Mouse (Mus musculus) spleen, postnatal 36 days (tissue): Measurements from ENCODE around the gene Rapgefl1.

Experiments
- DNase-seq, 2 experiments: peaks; one replicate each; pipeline ENCODE4 v3.0.0; 2022; ENCODE audit warnings: low spot score in 2 of 2, mixed read lengths in 1 of 2

Rapgefl1 gene

DNA sequence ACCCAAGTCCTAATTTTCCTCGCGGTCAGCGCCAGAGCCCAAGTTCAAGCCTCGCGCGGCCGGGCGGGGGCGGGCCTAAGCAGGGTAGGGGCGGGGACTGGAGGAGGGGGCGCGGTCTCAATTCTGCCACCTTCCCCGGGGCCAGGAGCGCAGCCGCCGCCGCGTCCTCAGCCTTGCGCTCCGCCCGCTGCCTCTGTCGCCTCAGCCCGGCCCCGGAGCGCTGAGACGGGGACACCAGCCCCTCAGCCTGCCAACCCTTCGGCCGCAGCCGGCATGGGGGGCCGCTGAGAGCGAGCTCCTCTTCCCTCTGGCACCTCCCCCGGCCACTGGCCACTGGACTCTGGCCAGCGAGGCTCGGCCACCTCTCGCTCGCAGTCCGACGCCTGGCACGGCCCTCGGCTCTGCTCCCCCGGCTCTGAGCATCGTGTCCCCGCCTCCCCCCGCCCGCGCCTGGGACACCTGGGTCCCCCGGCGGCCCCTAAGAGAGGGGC is at the start of gene Rapgefl1:
TSS of gene Rapgefl1 (plus strand) at position 135 of the 491 bp plus-strand sequence.
- peak; percentile 72 to 76 for DNase-seq

DNA sequence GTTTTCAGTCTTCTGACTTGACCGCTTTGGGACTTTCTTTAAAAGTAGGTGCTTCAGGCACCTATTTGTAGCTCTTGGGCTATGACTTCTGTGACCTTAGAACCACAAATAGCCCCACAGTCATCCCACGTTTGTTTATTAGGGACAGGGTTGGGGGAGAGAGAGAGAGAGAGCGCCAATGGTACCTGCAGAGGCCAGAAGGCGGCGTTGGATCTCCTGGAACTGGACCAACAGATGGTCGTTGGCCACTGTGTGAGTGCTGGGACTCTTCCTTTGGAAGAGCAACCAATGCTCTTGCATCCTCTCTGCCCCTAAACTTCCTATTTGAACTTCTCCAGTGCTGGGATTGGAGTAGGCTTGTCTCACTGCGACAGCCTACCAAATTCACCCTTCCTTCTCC is 49.4 kb upstream of the Rapgefl1 start:
- no peak for DNase-seq

DNA sequence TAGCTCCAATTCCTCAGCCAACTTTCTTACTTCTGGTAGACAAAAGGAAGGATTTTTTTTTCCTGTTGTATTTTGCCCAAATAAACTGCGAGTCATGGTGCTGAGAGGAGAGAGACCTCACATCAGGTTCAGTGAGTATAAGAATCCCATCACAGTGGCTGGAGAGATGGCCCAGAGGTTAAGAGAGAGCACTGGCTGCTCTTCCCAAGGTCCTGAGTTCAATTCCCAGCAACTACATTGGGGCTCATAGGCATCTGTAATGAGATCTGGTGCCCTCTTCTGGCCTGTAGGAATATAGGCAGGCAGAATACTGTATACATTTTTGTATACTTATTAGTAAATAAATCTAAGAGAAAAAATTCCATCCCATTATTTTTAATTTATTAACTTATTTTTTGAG is 48.9 kb upstream of the Rapgefl1 start:
- no peak for DNase-seq

DNA sequence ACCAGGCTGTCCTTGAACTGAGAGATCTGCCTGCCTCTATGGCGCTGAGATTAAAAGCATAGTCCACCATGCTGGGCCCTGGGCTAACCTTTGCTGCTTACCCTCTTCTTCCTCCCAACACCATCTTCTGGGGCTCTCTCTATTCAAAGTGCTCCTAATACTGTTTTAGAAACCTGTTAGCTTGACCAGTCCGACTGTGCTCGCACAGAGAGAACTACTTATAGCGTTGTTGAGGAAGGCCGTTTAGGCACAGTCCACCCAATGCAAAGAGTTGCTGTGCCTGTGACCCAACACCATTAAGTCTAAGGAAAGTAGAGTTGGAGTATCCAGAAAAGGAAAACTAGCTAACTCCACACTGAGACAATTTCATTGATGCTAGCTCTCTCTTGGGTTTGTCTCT is 48.4 kb upstream of the Rapgefl1 start:
- DNase-seq: no peak

DNA sequence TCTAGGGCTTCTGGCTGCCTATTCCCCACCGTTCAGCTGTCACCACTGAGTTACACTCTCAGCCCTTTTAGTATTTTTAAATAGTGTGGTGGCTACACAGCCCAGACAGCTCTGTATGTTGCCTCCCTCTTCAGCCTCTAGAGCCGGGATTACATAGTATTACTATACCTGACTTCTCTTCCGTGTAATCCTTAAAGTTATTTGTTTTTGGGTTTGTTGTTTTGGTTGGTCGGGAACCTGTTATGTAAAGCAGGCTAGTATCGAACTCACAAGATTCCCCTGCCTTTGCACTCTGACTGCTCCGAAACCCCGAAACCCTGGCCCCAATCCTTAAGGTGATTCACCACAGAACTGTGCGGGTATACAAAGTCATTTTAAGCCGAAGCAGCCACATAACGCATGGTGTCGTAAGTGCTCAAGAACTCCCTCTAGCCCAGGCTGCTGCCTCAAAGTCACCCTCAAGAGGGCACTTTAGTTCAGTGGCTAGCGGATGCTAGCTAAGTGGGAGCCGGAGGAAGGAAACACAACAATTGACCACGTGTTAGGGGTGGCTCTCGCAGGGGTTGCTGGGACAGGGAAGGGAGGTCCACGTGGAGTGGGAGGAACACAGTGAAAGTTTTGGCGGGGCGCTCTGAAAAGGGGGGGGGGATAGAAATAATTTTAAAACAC is 47.9 kb upstream of the Rapgefl1 start:
- DNase-seq: peak; percentile 93 to 94

DNA sequence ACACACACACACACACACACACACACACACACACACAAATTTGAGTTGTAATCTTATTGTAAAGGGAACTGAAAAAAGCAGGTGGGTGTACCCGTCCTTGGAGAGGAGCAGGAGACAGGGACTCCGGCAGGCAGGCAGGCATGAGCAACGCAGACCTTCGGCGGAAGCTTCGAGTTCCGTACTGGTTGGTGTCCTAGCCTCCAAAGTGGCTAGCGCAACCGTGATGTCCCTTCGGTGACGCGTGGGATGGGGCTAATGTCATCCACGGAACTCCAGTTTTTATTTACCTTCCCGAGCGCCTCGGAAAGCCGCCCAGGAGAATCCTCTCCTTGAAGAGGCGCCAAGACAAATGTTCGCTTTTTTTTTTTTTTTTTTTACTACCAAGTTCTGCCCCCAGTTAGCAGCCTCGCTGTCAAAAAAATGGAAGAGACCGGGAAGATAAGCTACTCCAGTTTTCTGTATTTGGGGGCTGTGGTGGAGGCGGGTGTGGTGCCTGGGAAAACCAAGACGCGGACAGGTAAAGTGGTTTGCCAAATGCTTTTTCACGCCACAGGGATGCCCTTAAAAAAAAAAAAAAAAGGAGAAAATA is 47.3 kb upstream of the Rapgefl1 start:
- DNase-seq: no peak

DNA sequence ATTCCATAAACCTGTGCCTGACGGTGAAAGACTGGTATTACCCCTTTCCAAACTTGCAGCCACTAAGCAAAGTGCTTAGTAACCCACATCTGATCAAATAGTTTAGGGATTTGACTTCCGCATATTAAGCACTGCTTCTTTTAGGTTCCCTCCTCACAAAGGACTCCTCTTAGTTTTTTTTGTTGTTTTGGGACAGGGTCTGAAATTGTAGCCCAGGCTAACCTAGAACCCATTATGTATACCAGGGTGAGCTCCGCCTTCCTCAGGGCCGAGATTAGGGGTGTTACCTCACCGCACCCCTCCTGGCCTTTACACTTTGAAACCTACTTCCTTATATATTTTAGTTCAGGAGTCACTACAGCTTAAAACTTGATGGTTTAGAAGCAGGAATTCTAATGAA is 46.8 kb upstream of the Rapgefl1 start:
- no peak for DNase-seq

DNA sequence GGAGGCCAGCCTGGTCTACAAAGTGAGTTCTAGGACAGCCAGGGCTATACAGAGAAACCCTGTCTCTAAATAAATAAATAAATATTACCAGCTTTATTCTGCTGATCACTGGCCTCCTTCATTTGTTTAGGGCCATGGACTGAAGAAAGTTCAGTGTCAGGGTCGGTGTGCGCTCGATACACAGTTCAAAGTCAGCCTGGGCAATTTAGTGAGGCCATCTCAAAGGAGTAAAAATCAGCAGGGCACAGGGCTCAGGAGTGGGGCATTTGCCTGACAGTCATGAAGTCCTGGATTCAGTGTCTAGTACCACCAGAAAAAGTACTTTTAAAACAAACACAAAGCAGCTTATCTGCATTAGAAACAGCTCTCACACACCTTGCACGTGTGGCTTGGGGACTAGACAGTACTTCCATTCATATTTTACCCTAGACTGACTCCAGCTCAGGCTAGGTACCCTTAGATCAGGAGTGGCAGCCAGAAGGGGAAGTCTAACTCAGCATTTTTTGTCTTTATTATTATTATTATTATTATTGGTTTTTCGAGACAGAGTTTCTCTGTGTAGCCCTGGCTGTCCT is 45.9 kb upstream of the Rapgefl1 start:
- no peak for DNase-seq

DNA sequence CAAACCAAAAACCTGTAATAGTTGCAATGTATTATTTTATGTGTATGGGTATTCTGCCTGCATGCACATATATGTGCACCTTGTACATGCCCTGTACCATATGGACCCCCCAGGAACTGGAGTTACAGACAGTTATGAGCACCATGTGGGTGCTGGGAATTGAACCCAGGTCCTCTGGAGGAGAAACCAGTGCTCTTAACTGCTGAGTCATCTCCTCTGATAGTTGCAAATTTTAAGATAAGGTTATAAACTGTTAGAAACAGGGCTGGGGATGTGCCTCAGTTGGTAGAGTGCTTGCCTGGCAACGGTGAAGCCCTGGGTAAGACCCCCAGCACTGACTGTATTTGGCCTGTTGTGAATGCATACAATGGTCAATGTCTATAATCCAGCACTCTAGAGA is 45.1 kb upstream of the Rapgefl1 start:
- DNase-seq: no peak

DNA sequence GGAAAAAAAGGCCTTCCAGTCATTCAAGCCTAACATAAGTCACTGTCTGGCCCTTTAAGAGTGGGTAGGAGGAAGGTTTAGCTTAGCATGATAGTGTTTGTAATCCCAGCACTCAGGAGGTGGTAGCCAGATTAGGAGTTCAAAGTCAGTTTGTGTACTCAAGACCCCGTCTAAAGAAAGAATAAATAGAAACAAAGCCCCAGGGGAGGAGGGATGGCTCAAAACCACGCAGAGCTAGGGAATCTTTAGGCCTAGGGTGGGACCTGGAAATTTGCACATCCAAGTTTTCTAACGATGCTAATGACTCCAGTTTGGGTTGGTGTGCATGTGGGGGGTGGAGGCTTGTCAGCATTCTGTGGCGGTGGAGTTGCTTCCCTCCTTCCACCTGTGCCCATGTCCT is 44.5 kb upstream of the Rapgefl1 start:
- no peak for DNase-seq

DNA sequence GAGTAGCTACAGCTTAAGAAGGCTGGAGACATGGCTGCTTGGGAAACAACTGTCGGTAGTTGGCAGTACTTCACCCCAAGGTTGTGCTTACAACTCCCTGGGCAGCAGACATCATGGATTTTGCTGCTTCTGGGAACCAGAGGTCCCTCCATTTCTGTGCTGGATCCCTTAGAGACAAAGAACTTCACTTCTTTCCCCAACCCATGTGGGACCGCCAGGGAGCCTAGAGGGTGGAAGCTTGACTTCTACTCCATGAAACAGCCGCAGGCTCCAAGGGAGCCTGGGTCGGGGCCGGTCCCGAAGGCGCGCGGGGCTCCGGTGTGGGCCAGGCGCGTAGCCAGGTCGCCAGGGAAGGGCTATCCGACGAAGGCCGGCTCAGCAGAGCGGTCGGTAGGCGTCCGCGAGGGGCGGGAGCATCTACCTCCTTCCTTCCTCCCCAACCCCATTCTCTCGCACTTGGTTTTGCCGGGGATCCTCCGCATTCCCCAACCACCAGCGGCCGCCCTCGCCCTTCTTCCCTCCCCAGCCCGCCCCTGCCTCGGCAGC is 42.0 kb upstream of the Rapgefl1 start:
- peak; percentile 75 for DNase-seq

DNA sequence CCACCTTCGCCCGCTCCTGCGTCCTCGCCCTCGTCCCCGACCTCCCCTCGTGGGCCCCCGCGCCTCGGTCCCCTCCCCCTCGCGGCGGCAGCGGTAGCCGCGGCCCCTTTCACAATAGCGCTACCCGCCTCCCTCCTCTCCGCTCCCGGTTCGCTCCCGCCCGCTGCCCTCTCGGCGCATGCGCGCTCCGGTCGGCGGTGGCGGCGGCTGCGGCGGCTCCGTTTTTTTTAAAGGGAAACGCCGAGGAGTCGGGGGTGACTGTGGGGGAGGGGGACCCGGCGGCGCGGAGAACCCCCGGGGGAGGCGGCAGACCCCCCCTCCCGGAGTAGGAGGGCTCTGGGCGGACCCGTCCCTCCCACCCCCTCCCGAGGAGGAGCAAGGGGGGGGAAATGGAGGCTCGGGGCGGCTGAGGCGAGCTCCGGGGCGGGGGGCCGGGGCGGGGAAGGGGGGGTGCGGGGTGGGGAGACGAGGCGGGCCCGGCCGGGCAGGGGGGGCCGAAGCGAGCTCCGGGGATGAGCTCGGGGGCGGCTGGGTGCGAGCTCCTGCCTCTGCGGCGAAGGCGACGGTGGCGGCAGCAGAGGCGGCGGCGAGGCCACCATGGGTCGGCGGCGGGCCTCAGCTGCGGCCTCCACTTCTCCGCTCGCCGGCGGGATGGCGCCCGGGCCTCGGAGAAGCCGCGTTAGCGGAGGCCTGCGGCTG is 41.4 kb upstream of the Rapgefl1 start, which contains the start of gene Msl1:
TSS of gene Msl1 (plus strand) at position 502 of the 699 bp plus-strand sequence.
- peak; percentile 85 to 87 for DNase-seq

DNA sequence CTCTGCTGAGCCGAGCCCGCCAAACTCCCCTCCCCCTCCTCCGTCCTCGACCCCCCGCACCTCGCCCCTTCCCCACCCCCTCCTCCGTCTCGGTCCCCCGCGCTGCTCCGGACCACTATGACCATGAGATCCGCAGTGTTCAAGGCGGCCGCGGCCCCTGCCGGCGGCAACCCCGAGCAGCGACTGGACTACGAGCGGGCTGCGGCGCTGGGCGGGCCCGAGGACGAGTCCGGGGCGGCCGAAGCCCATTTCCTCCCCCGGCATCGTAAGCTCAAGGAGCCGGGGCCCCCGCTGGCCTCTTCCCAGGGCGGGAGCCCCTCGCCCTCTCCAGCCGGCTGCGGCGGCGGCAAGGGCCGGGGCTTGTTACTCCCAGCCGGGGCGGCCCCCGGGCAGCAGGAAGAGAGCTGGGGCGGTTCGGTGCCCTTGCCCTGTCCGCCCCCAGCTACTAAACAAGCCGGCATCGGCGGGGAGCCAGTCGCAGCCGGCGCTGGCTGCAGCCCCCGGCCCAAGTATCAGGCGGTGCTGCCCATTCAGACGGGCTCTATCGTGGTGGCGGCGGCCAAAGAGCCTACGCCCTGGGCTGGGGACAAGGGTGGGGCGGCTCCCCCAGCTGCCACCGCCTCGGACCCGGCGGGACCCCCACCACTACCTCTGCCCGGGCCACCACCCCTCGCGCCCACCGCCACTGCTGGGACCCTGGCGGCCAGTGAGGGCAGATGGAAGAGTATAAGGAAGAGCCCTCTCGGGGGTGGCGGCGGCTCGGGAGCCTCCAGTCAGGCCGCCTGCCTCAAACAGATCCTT is 40.7 kb upstream of the Rapgefl1 start:
- peak; percentile 56 to 60 for DNase-seq

DNA sequence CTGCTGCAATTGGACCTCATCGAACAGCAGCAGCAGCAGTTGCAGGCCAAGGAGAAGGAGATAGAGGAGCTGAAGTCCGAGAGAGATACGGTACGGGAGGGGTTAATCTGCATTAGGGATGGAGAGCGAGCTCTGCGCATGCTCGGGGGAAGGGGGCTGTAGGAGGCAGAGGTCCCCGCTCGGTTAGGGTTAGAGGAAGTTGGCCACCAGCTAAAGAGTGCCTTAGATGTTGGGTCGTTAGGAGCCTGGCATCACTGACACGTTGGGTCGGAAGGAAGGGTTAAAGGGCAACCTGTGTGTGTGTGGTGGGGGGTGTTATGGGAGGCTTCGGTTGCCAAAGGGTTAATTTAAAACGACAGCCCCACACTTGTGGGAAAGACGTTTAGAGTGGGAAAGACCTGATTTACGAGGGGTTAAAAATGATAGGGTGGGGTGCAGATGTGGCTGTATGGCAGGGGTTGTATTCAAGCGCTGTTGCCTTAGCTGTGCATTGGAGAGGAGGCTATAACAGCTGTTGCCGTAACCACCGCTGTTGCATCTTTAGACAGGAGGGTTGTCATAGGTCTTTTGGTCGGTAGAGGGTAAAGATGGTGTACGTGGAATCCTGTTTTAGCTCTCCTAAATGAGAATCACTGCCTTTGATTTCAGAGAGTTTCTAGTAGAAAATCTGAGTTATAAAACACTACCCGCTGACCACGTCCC is 39.9 kb upstream of the Rapgefl1 start:
- DNase-seq: peak; percentile 72 to 76

DNA sequence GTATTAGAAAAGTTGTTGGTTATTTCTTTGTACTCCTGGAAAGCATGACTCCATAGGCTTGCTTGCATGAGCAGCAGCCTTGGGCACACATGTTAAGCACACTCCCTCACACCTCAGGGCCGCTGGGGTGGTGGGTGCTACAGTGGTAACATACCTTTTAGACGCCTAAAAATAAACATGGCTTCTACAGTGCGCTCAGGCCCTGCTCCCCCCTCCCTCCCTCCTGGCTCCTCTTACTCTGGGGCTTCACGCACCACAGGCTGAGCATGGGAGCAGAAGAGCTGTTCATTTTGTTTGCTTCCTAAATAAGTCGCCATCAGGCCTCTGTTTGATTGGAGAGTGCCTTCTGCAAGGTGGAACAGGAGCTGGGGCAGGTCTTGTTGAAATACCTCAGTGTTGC is 39.3 kb upstream of the Rapgefl1 start:
- DNase-seq: no peak

DNA sequence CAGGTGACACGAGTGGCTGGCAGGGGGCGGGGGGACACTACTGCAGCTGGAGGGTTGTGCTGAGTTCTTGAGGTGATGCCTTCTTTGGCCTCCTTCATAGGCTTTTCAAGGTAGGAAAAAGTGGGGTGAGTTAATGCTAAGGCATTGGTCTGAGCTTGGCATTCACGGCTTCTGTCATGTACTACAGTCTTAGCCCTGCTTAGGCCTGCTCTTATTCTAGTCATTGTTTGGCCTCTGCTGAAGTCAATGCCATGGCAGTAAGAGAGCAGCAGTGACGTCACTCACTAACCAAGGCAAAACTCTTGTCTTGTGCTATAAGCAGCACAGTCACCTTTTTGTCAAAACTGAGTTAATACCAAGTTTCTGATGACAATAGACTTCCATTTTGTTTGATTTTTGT is 38.7 kb upstream of the Rapgefl1 start:
- DNase-seq: no peak

DNA sequence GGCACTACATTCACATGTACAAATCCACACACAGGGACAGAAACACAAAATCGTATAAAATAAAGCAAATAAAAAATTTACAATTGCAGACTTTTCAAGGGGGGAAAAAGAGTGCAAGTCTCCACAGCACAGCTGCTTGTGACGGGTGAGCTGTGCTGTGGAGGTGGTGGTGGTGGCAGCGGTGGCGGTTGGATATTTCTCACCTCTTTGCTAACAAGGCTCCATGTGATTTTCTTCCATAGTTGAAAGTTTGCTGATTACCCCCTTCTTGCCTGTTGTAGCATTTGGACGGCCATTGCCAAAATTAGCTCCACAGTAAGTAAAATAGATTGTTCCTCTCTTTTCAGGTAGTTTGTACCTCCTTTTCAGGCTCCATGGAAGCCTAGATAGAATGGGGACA is 32.0 kb upstream of the Rapgefl1 start, which contains the start of gene Casc3:
TSS of gene Casc3 (plus strand) at position 301 of the 400 bp plus-strand sequence.
- DNase-seq: no peak

DNA sequence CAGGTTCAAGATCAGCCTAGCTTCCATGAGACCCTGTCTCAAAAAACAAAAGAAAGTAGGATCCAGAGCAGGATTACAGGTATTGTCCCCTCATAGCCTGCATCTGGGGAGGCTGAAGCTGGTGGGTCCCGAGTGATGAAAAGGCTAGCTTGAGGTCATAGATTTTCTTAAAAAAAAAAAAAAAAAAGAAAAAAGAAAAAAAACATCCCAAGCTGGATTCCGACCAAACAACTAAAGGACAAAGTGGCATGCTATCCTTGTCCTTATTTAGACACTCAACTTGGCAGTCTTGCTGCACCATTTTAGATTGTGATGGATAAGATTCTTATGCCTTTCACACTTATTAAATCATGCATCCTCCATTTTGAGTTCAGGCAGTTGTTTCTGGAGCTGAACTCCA is 28.2 kb upstream of the Rapgefl1 start:
- no peak for DNase-seq

DNA sequence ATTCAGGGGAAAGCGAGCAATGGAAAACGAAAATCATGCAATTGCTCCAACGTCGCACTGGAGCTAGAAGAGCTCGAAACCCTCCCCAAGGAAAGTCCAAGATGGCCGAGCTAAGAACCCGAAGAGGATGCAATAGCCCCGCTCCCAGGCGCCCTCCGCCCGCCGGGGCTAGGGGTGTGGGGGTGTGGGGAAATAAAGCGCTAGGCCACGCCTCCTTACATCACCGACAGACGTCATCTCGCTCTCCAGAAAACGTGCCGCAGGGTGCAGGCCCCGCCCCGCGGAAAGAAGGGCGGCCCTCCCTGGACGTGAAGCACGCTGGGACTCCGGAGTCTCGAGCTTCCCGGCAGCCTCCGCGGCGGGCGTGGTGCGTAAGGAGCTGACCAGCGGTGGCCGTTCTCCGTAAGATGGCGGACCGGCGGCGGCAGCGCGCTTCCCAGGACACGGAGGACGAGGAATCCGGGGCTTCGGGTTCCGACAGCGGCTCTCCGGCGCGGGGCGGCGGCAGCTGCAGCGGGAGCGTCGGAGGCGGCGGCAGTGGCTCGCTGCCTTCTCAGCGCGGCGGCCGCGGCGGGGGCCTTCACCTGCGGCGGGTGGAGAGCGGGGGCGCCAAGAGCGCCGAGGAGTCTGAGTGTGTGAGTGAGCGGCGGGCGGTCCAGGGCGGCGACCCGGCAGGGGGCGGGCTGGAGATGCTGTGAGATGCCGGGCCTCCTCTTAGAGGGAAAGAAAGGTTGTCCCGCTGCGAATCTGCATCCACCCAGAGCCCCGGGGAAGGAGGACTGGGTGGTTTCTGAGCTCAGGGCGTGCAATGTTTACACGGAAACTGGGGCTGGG is 26.9 kb upstream of the Rapgefl1 start:
- DNase-seq: peak; percentile 99

DNA sequence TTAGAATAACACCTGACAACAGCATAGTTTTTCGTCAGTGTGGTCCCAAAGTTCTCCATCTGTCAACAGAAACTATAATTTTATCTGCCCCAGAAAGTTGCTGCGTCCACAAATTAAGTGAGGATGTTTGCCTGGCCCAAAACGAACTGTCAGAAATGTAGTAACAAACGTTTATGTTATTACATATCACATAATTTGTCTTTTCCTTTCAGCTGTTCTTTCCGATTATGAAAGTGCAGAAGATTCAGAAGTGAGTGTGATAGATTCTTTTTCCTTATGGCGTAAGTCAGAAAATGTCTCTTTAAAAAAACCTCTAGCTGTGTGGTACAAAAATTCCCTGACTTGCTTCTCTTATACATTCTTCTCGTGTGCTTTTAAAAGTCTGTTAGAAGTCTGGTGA is 25.9 kb upstream of the Rapgefl1 start:
- DNase-seq: no peak
